Mouse (Mus musculus) right cerebral cortex, postnatal 25 days (tissue): ENCODE data around the gene Zfp513.

ENCODE experiments used
- DNase-seq: peaks from one replicate; pipeline ENCODE4 v3.0.0; 2022

Gene Zfp513

GRCm38 (mm10) chr5:31199893-31200292, 2.2 kb downstream of the Zfp513 start:
- DNase-seq: no peak

- no peak for DNase-seq
Observed at GRCm38 (mm10) chr5:31199321-31199892, 2.7 kb downstream of the Zfp513 start.

- no peak for DNase-seq
Observed at GRCm38 (mm10) chr5:31198616-31199320, 3.3 kb downstream of the Zfp513 start.

- no peak for DNase-seq
Observed at GRCm38 (mm10) chr5:31198170-31198569, 3.9 kb downstream of the Zfp513 start.

GRCm38 (mm10) chr5:31197072-31197471, 5.0 kb downstream of the Zfp513 start:
- DNase-seq: no peak

GRCm38 (mm10) chr5:31196207-31196606, 5.9 kb downstream of the Zfp513 start:
- no peak for DNase-seq

GRCm38 (mm10) chr5:31195671-31196070, 6.4 kb downstream of the Zfp513 start:
- no peak for DNase-seq

- no peak for DNase-seq
Observed at GRCm38 (mm10) chr5:31194486-31195485, 7.3 kb downstream of the Zfp513 start.

GRCm38 (mm10) chr5:31193631-31194281, 8.3 kb downstream of the Zfp513 start:
- DNase-seq: no peak

- peak; percentile 100 for DNase-seq
Observed at GRCm38 (mm10) chr5:31192939-31193630, 9.0 kb downstream of the Zfp513 start, which contains the start of the genes Snx17 and Eif2b4. Snx17 (plus strand) TSS chr5:31193227. Eif2b4 (minus strand) TSS chr5:31193430.

- no peak for DNase-seq
Observed at GRCm38 (mm10) chr5:31192045-31192938, 9.8 kb downstream of the Zfp513 start.

- DNase-seq: no peak
Observed at GRCm38 (mm10) chr5:31190201-31190600, 11.9 kb downstream of the Zfp513 start.

GRCm38 (mm10) chr5:31188223-31188840, 13.8 kb downstream of the Zfp513 start:
- DNase-seq: no peak

GRCm38 (mm10) chr5:31183678-31184077, 18.4 kb downstream of the Zfp513 start:
- DNase-seq: no peak

- DNase-seq: no peak
Observed at GRCm38 (mm10) chr5:31181183-31181770, 20.8 kb downstream of the Zfp513 start.

- DNase-seq: peak; percentile 96
Observed at GRCm38 (mm10) chr5:31179766-31180630, 22.1 kb downstream of the Zfp513 start, which contains the start of the genes Gm29609 and Gtf3c2. Gm29609 (minus strand) TSS chr5:31179911. Gtf3c2 (minus strand) TSS chr5:31180144.

- DNase-seq: no peak
Observed at GRCm38 (mm10) chr5:31179301-31179765, 22.8 kb downstream of the Zfp513 start.

- no peak for DNase-seq
Observed at GRCm38 (mm10) chr5:31168630-31169029, 33.5 kb downstream of the Zfp513 start.

- no peak for DNase-seq
Observed at GRCm38 (mm10) chr5:31164878-31165277, 37.2 kb downstream of the Zfp513 start.
